Comparison of ENCODE assay signal across 8 mouse cellular contexts in the genomic region with DNA sequence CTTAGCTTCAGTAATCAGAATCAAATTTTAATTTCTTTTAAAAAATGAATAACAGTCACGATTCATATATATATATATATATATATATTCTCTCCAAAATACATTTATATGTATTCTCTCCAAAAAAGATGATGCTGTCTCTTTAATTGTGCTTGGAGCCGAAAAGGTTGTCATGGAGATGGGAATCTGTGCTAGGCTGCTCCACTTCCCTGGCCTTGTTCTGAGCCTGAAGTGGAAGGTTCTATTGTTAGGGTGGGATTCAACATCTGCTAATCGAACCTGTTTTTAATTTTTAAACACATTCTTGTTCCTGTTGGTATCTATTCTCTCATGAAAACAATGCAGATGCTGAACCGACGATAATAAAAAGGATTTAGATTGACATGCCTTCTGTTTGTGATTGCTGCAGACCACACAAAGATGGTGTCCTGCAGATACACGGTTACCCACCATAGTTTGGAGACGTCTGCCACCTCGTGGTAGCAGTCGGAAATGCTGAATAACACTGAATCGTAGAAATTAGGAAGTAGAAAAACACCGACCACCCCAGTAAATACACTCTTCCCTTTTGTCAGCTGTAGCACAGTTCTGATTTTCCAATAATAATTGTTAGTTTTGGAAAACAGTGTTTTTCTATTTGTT.
A peak's percentile ranks its signal among the peaks of the same experiment; 100 is the strongest.
DNase-seq lines count a peak whose midpoint lies in the region; ATAC-seq and TF ChIP-seq lines count a peak whose summit lies in the region.

No protein-coding gene starts in this region.

- no peaks in the 10 kb centered on the region for H3K27me3 ChIP-seq in G1E (ENCODE audit: insufficient read depth, low read length)
- no peaks in the 10 kb centered on the region for H3K27me3 ChIP-seq in forebrain, embryonic 10.5 days (ENCODE audit: poor library complexity, severe bottlenecking)
- H3K27me3 ChIP-seq in liver, embryonic 13.5 days: no peaks in the 10 kb centered on the region
- H3K27me3 ChIP-seq in neural tube, embryonic 12.5 days (replicated peaks): no peaks in the 10 kb centered on the region

- H3K36me3 ChIP-seq in G1E (replicated peaks): no peaks in the 10 kb centered on the region
- no peaks in the 10 kb centered on the region for H3K36me3 ChIP-seq in forebrain, embryonic 10.5 days (replicated peaks)
- H3K36me3 ChIP-seq in liver, embryonic 13.5 days: no peaks in the 10 kb centered on the region
- no peaks in the 10 kb centered on the region for H3K36me3 ChIP-seq in neural tube, embryonic 12.5 days

- H3K4me2 ChIP-seq in liver, embryonic 13.5 days: no peak overlapping the region
- no peak overlapping the region for H3K4me2 ChIP-seq in neural tube, embryonic 12.5 days (replicated peaks)

- H3K9me3 ChIP-seq in G1E (replicated peaks): peaks cover 3% of the 10 kb centered on the region
- no peaks in the 10 kb centered on the region for H3K9me3 ChIP-seq in forebrain, embryonic 10.5 days
- H3K9me3 ChIP-seq in liver, embryonic 13.5 days (replicated peaks): no peaks in the 10 kb centered on the region
- no peaks in the 10 kb centered on the region for H3K9me3 ChIP-seq in neural tube, embryonic 12.5 days

- H3K4me1 ChIP-seq in G1E (ENCODE audit: insufficient read depth, low read depth, low read length): no peaks in the 10 kb centered on the region
- no peaks in the 10 kb centered on the region for H3K4me1 ChIP-seq in forebrain, embryonic 10.5 days
- H3K4me1 ChIP-seq in liver, embryonic 13.5 days (replicated peaks): peaks cover 13% of the 10 kb centered on the region
- no peaks in the 10 kb centered on the region for H3K4me1 ChIP-seq in neural tube, embryonic 12.5 days

- no peak overlapping the region for H3K27ac ChIP-seq in forebrain, embryonic 10.5 days
- no peak overlapping the region for H3K27ac ChIP-seq in liver, embryonic 13.5 days
- no peak overlapping the region for H3K27ac ChIP-seq in neural tube, embryonic 12.5 days

- 0 out of 2 replicates have a peak, but pooled peaks have one; percentile 27 for TF ChIP-seq CTCF in G1E (IDR thresholded peaks at IDR 0.05; ENCODE audit: low read depth, low read length)

- ATAC-seq in G1E (ENCODE audit: extremely low read depth, insufficient number of reproducible peaks, low FRiP score, poor library complexity, severe bottlenecking): peak; percentile 73; the same call in 1 of the 2 replicates
- no peak for ATAC-seq in liver, embryonic 13.5 days (ENCODE audit: low read depth)
- peak; percentile 92 for ATAC-seq in neural tube, embryonic 12.5 days (ENCODE audit: low FRiP score, low read depth)

- intact Hi-C loops in heart, postnatal 10 days (cut with DNase I): loop anchor here (1.0 to 5.0 kb wide), 4 partner anchors 285 to 534 kb away; a partner anchor contains a TSS

- no peak overlapping the region for H3K4me3 ChIP-seq in G1E (ENCODE audit: low read depth, low read length)
- no peak overlapping the region for H3K4me3 ChIP-seq in forebrain, embryonic 10.5 days
- H3K4me3 ChIP-seq in liver, embryonic 13.5 days (replicated peaks): no peak overlapping the region
- H3K4me3 ChIP-seq in neural tube, embryonic 12.5 days: no peak overlapping the region

- DNase-seq in G1E (ENCODE audit: low spot score): peak; percentile 1
- DNase-seq in c-Kit-positive CD71-negative TER-119-negative erythroid progenitor cells, embryonic 14.5 days (ENCODE audit: low read depth): peak; percentile 52
- DNase-seq in forebrain, embryonic 10.5 days (ENCODE audit: extremely low spot score, low spot score): peak; percentile 72
- peak; percentile 63 to 85 for DNase-seq in heart, postnatal 10 days
- peak; percentile 52 to 83 for DNase-seq in kidney, postnatal 25 days
- peak; percentile 36 for DNase-seq in liver, embryonic 13.5 days
- peak; percentile 3 to 5 for DNase-seq in thymus, postnatal 36 days

- 21% methylated on average over 11 of the region's 11 CpGs for WGBS in forebrain, embryonic 10.5 days
- 14% methylated on average over 11 of the region's 11 CpGs for WGBS in liver, embryonic 13.5 days (ENCODE audit: insufficient replicate concordance)
- WGBS in neural tube, embryonic 12.5 days: 17% methylated on average over 11 of the region's 11 CpGs

- H3K9ac ChIP-seq in liver, embryonic 13.5 days: no peak overlapping the region
- no peak overlapping the region for H3K9ac ChIP-seq in neural tube, embryonic 12.5 days

Comparison
In these comparisons a context has a peak if more than half of its experiments do, and no peak if none do; other contexts are left out.
1. DNase-seq: peak in every context shown above with its lines; median percentile 74 in heart, postnatal 10 days; 72 in forebrain, embryonic 10.5 days; 68 in kidney, postnatal 25 days; 52 in c-Kit-positive CD71-negative TER-119-negative erythroid progenitor cells, embryonic 14.5 days; 36 in liver, embryonic 13.5 days; 4 in thymus, postnatal 36 days; 1 in G1E.